ENCODE assay signal across 8 mouse cellular contexts in genomic region chr8:71367529-71368176, GRCm38 (mm10). TPM values are rescaled to one million over a fixed set of nuclear protein-coding genes. Genes with fewer than 3 reads are reported as not detected.
DNase-seq lines count a peak whose midpoint lies in the region; ATAC-seq and TF ChIP-seq lines count a peak whose summit lies in the region.

No protein-coding gene starts in this region.

- TF ChIP-seq EP300 in ES-Bruce4 (IDR thresholded peaks at IDR 0.05; ENCODE audit: insufficient read depth, low read depth, low read length) = 0 out of 2 replicates have a peak, but pooled peaks have one; percentile 1

- H3K27ac ChIP-seq in heart, embryonic 13.5 days (replicated peaks) = peak overlapping the region; percentile 93
- peak overlapping the region; percentile 10; the same call in 1 of the 2 replicates for H3K27ac ChIP-seq in ES-Bruce4 (ENCODE audit: insufficient read depth, low read length)
- peak overlapping the region; percentile 95 for H3K27ac ChIP-seq in embryonic facial prominence, embryonic 15.5 days (replicated peaks)
- H3K27ac ChIP-seq in limb, embryonic 13.5 days = peak overlapping the region; percentile 90
- H3K27ac ChIP-seq in stomach, embryonic 16.5 days (ENCODE audit: low read length) = peak overlapping the region; percentile 92

- no peak for ATAC-seq in heart, embryonic 13.5 days (ENCODE audit: extremely low read depth, insufficient number of reproducible peaks, low FRiP score, low TSS enrichment)
- ATAC-seq in embryonic facial prominence, embryonic 15.5 days (ENCODE audit: insufficient number of reproducible peaks, low FRiP score, low TSS enrichment, low read depth) = no peak
- ATAC-seq in limb, embryonic 13.5 days (ENCODE audit: low FRiP score, low read depth) = no peak
- ATAC-seq in stomach, embryonic 16.5 days (ENCODE audit: insufficient read depth, low FRiP score) = no peak

- no peaks in the 10 kb centered on the region for H3K9me3 ChIP-seq in heart, embryonic 13.5 days
- H3K9me3 ChIP-seq in ES-Bruce4 (replicated peaks; ENCODE audit: control insufficient read depth, insufficient read depth, low read length, poor library complexity, severe bottlenecking) = no peaks in the 10 kb centered on the region
- no peaks in the 10 kb centered on the region for H3K9me3 ChIP-seq in embryonic facial prominence, embryonic 15.5 days (replicated peaks)
- no peaks in the 10 kb centered on the region for H3K9me3 ChIP-seq in limb, embryonic 13.5 days
- no peaks in the 10 kb centered on the region for H3K9me3 ChIP-seq in stomach, embryonic 16.5 days (replicated peaks; ENCODE audit: control insufficient read depth, low read length)

- H3K4me1 ChIP-seq in heart, embryonic 13.5 days = peaks cover 40% of the 10 kb centered on the region
- no peaks in the 10 kb centered on the region for H3K4me1 ChIP-seq in ES-Bruce4 (ENCODE audit: control insufficient read depth, insufficient read depth, low read length)
- H3K4me1 ChIP-seq in embryonic facial prominence, embryonic 15.5 days = peaks cover 25% of the 10 kb centered on the region
- H3K4me1 ChIP-seq in limb, embryonic 13.5 days = peaks cover 26% of the 10 kb centered on the region
- H3K4me1 ChIP-seq in stomach, embryonic 16.5 days (ENCODE audit: control insufficient read depth, insufficient read depth, low read length) = peaks cover 15% of the 10 kb centered on the region

- peak overlapping the region; percentile 72 for H3K4me3 ChIP-seq in heart, embryonic 13.5 days
- peak overlapping the region; percentile 77 for H3K4me3 ChIP-seq in ES-Bruce4 (ENCODE audit: low read depth, low read length)
- peak overlapping the region; percentile 79 for H3K4me3 ChIP-seq in embryonic facial prominence, embryonic 15.5 days (replicated peaks)
- H3K4me3 ChIP-seq in limb, embryonic 13.5 days = peak overlapping the region; percentile 68
- H3K4me3 ChIP-seq in stomach, embryonic 16.5 days (replicated peaks; ENCODE audit: low read length) = peak overlapping the region; percentile 69

- peak overlapping the region; percentile 84 for H3K9ac ChIP-seq in heart, embryonic 13.5 days
- peak overlapping the region; percentile 46 for H3K9ac ChIP-seq in ES-Bruce4 (ENCODE audit: low read depth, poor library complexity, severe bottlenecking)
- H3K9ac ChIP-seq in embryonic facial prominence, embryonic 15.5 days = peak overlapping the region; percentile 62
- H3K9ac ChIP-seq in limb, embryonic 13.5 days = peak overlapping the region; percentile 68
- H3K9ac ChIP-seq in stomach, embryonic 16.5 days (ENCODE audit: low read length) = peak overlapping the region; percentile 83

- H3K27me3 ChIP-seq in heart, embryonic 13.5 days (replicated peaks) = no peaks in the 10 kb centered on the region
- no peaks in the 10 kb centered on the region for H3K27me3 ChIP-seq in ES-Bruce4 (ENCODE audit: control insufficient read depth, insufficient read depth, low read length, poor library complexity, severe bottlenecking)
- H3K27me3 ChIP-seq in embryonic facial prominence, embryonic 15.5 days = no peaks in the 10 kb centered on the region
- H3K27me3 ChIP-seq in limb, embryonic 13.5 days = no peaks in the 10 kb centered on the region
- no peaks in the 10 kb centered on the region for H3K27me3 ChIP-seq in stomach, embryonic 16.5 days (ENCODE audit: control insufficient read depth, insufficient read depth, low read length)

- 50% methylated on average over 17 of the region's 17 CpGs for WGBS in heart, embryonic 13.5 days
- 39% methylated on average over 17 of the region's 17 CpGs for WGBS in embryonic facial prominence, embryonic 15.5 days
- 49% methylated on average over 17 of the region's 17 CpGs for WGBS in limb, embryonic 13.5 days
- WGBS in stomach, embryonic 16.5 days = 35% methylated on average over 17 of the region's 17 CpGs

- no peak for TF ChIP-seq POLR2A in ES-Bruce4 (IDR thresholded peaks at IDR 0.05; ENCODE audit: insufficient read depth, low read length)

- TF ChIP-seq CTCF in ES-Bruce4 (IDR thresholded peaks at IDR 0.05; ENCODE audit: low read depth, low read length) = no peak

- no peak for DNase-seq in heart, postnatal 4 days
- no peak for DNase-seq in spleen, postnatal 14 days (ENCODE audit: low spot score in 2 of 2)
- DNase-seq in thymus, adult 18-20 months = no peak

- peak overlapping the region; percentile 87 for H3K4me2 ChIP-seq in heart, embryonic 13.5 days
- peak overlapping the region; percentile 87 for H3K4me2 ChIP-seq in embryonic facial prominence, embryonic 15.5 days (replicated peaks)
- H3K4me2 ChIP-seq in limb, embryonic 13.5 days (replicated peaks) = peak overlapping the region; percentile 80
- peak overlapping the region; percentile 78 for H3K4me2 ChIP-seq in stomach, embryonic 16.5 days (ENCODE audit: low read depth, low read length)

- peaks cover 21% of the 10 kb centered on the region for H3K36me3 ChIP-seq in heart, embryonic 13.5 days
- peaks cover 10% of the 10 kb centered on the region for H3K36me3 ChIP-seq in ES-Bruce4 (ENCODE audit: control insufficient read depth, insufficient read depth, low read length, poor library complexity, severe bottlenecking)
- H3K36me3 ChIP-seq in embryonic facial prominence, embryonic 15.5 days = peaks cover 4% of the 10 kb centered on the region; the same call in 1 of the 2 replicates
- peaks cover 19% of the 10 kb centered on the region for H3K36me3 ChIP-seq in limb, embryonic 13.5 days
- H3K36me3 ChIP-seq in stomach, embryonic 16.5 days (ENCODE audit: control insufficient read depth, insufficient read depth, low read length) = no peaks in the 10 kb centered on the region

RNA-seq across cellular contexts. Expression of gene Use1, which starts 1.0 kb away (rescaled TPM):
- polyA plus RNA-seq in heart, embryonic 13.5 days (2015; fragmentation: Nextera tagmentation; extraction: Ambion mirVana) = 69.1 and 78.1 TPM in 2 replicates
- 100 to 1,000 TPM in 1 of 2 experiments, 10 to 100 TPM in 1; 99.4 to 106 TPM for total RNA-seq in heart, postnatal 4 days (2021)
- polyA plus RNA-seq in ES-Bruce4 (2011; ENCODE audit: insufficient read depth, insufficient read length, low read depth, missing spikeins) = 63.2 and 68.7 TPM in 2 replicates
- 100 and 121 TPM in 2 replicates for polyA plus RNA-seq in embryonic facial prominence, embryonic 15.5 days (2015; fragmentation: Nextera tagmentation; extraction: Ambion mirVana)
- 108 and 110 TPM in 2 replicates for polyA plus RNA-seq in limb, embryonic 13.5 days (2015; fragmentation: Nextera tagmentation; extraction: Ambion mirVana)
- 90.2 and 91.5 TPM in 2 replicates for polyA plus RNA-seq in stomach, embryonic 16.5 days (2015; fragmentation: Nextera tagmentation; extraction: Ambion mirVana)

RNA-seq across cellular contexts. Expression of gene Ocel1, which starts 3.4 kb away (rescaled TPM):
- 4.3 and 4.4 TPM in 2 replicates for polyA plus RNA-seq in heart, embryonic 13.5 days (2015; fragmentation: Nextera tagmentation; extraction: Ambion mirVana)
- total RNA-seq in heart, postnatal 4 days (2021) = 1 to 10 TPM; 7.9 to 9.9 TPM
- polyA plus RNA-seq in ES-Bruce4 (2011; ENCODE audit: insufficient read depth, insufficient read length, low read depth, missing spikeins) = 1.9 and 3.2 TPM in 2 replicates
- polyA plus RNA-seq in embryonic facial prominence, embryonic 15.5 days (2015; fragmentation: Nextera tagmentation; extraction: Ambion mirVana) = 7.1 and 8.5 TPM in 2 replicates
- 3.1 and 4.1 TPM in 2 replicates for polyA plus RNA-seq in limb, embryonic 13.5 days (2015; fragmentation: Nextera tagmentation; extraction: Ambion mirVana)
- polyA plus RNA-seq in stomach, embryonic 16.5 days (2015; fragmentation: Nextera tagmentation; extraction: Ambion mirVana) = 5.6 and 6.5 TPM in 2 replicates

RNA-seq across cellular contexts. Expression of gene Nr2f6, which starts 14.1 kb away (rescaled TPM):
- polyA plus RNA-seq in heart, embryonic 13.5 days (2015; fragmentation: Nextera tagmentation; extraction: Ambion mirVana) = 36.6 and 40.9 TPM in 2 replicates
- total RNA-seq in heart, postnatal 4 days (2021) = 10 to 100 TPM; 64.9 to 66.4 TPM
- 23.0 and 23.9 TPM in 2 replicates for polyA plus RNA-seq in ES-Bruce4 (2011; ENCODE audit: insufficient read depth, insufficient read length, low read depth, missing spikeins)
- 59.0 and 61.2 TPM in 2 replicates for polyA plus RNA-seq in embryonic facial prominence, embryonic 15.5 days (2015; fragmentation: Nextera tagmentation; extraction: Ambion mirVana)
- 38.2 and 43.7 TPM in 2 replicates for polyA plus RNA-seq in limb, embryonic 13.5 days (2015; fragmentation: Nextera tagmentation; extraction: Ambion mirVana)
- polyA plus RNA-seq in stomach, embryonic 16.5 days (2015; fragmentation: Nextera tagmentation; extraction: Ambion mirVana) = 17.3 and 24.1 TPM in 2 replicates

RNA-seq across cellular contexts. Expression of gene Ushbp1, which starts 27.9 kb away (rescaled TPM):
- polyA plus RNA-seq in heart, embryonic 13.5 days (2015; fragmentation: Nextera tagmentation; extraction: Ambion mirVana) = 9.2 and 10.2 TPM in 2 replicates
- total RNA-seq in heart, postnatal 4 days (2021) = 10 to 100 TPM; 27.2 to 27.9 TPM
- polyA plus RNA-seq in ES-Bruce4 (2011; ENCODE audit: insufficient read depth, insufficient read length, low read depth, missing spikeins) = not detected in 2 replicates
- 11.6 and 12.7 TPM in 2 replicates for polyA plus RNA-seq in embryonic facial prominence, embryonic 15.5 days (2015; fragmentation: Nextera tagmentation; extraction: Ambion mirVana)
- polyA plus RNA-seq in limb, embryonic 13.5 days (2015; fragmentation: Nextera tagmentation; extraction: Ambion mirVana) = 8.1 and 8.2 TPM in 2 replicates
- polyA plus RNA-seq in stomach, embryonic 16.5 days (2015; fragmentation: Nextera tagmentation; extraction: Ambion mirVana) = 12.7 and 12.8 TPM in 2 replicates

RNA-seq across cellular contexts. Expression of gene Babam1, which starts 29.0 kb away (rescaled TPM):
- 89.7 and 91.8 TPM in 2 replicates for polyA plus RNA-seq in heart, embryonic 13.5 days (2015; fragmentation: Nextera tagmentation; extraction: Ambion mirVana)
- 10 to 100 TPM; 69.4 to 70.7 TPM for total RNA-seq in heart, postnatal 4 days (2021)
- polyA plus RNA-seq in ES-Bruce4 (2011; ENCODE audit: insufficient read depth, insufficient read length, low read depth, missing spikeins) = 82.0 and 102 TPM in 2 replicates
- polyA plus RNA-seq in embryonic facial prominence, embryonic 15.5 days (2015; fragmentation: Nextera tagmentation; extraction: Ambion mirVana) = 96.7 and 106 TPM in 2 replicates
- polyA plus RNA-seq in limb, embryonic 13.5 days (2015; fragmentation: Nextera tagmentation; extraction: Ambion mirVana) = 93.1 and 99.7 TPM in 2 replicates
- polyA plus RNA-seq in stomach, embryonic 16.5 days (2015; fragmentation: Nextera tagmentation; extraction: Ambion mirVana) = 72.2 and 77.4 TPM in 2 replicates

Comparison
In these comparisons a context has a peak if more than half of its experiments do, and no peak if none do; other contexts are left out.
1. H3K27ac ChIP-seq: peak in every context shown above with its lines; median percentile 95 in embryonic facial prominence, embryonic 15.5 days; 93 in heart, embryonic 13.5 days; 92 in stomach, embryonic 16.5 days; 90 in limb, embryonic 13.5 days; 10 in ES-Bruce4.